Comparison of ENCODE assay signal across 16 mouse cellular contexts in the genomic region with DNA sequence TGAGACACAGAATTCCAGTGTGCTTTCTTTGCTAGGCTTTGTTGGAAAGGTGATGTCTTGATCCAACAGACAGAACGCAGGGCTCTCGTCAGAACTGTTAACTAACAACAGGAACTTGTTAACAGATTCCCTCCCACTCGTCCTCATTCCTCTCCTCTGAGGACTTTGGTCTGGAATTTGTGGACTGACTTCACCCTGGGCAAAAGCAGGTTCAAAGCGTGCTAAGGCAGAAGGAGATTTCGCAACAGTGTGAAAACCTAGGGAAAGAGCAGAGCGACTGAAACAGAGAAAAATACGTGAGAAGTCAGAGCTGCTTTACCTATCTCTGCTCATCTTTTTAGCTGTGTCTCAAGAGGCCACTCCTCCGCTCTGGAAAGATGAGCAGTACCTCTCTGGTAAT.
DNase-seq lines count a peak whose midpoint lies in the region; ATAC-seq and TF ChIP-seq lines count a peak whose summit lies in the region.
"Had no signal": no experiment of that assay in that cellular context is flagged by ENCODE, and none has a peak within 500 bp of the region (broad histone marks: within the 10 kb centered on the region; RNA-seq: fewer than 3 reads in every experiment).

No protein-coding gene starts in this region.

- peak; percentile 9 for DNase-seq in embryonic facial prominence, embryonic 14.5 days (ENCODE audit: low spot score)
- DNase-seq in embryonic facial prominence, embryonic 10.5 days (ENCODE audit: low spot score), result no peak
- peak; percentile 87 for DNase-seq in liver, adult 2 months (ENCODE audit: extremely low read depth, low read depth, low spot score)
- no peak for DNase-seq in liver, embryonic 11.5 days (ENCODE audit: low spot score)
- DNase-seq in gonadal fat pad, adult 2 months (ENCODE audit: low read depth), result peak; percentile 45
- DNase-seq in testis, postnatal 14 days (ENCODE audit: low spot score), result no peak
- DNase-seq: adrenal gland, postnatal 10 days; cerebellum, postnatal 14 days; right cerebral cortex, postnatal 25 days; thymus, postnatal 4 days had no signal

- H3K27me3 ChIP-seq in embryonic facial prominence, embryonic 14.5 days (replicated peaks; ENCODE audit: control insufficient read depth, insufficient read depth, low read length), result no peaks in the 10 kb centered on the region
- no peaks in the 10 kb centered on the region for H3K27me3 ChIP-seq in embryonic facial prominence, embryonic 10.5 days (replicated peaks; ENCODE audit: low read depth, poor library complexity, severe bottlenecking)
- H3K27me3 ChIP-seq in liver, adult 2 months (ENCODE audit: control insufficient read depth, insufficient read depth, low read length), result no peaks in the 10 kb centered on the region
- H3K27me3 ChIP-seq in liver, embryonic 11.5 days (replicated peaks; ENCODE audit: control insufficient read depth, insufficient read depth, low read length), result no peaks in the 10 kb centered on the region
- H3K27me3 ChIP-seq in liver, embryonic 15.5 days, result no peaks in the 10 kb centered on the region
- H3K27me3 ChIP-seq: forebrain, embryonic 12.5 days; limb, embryonic 13.5 days had no signal

- no peak for TF ChIP-seq POLR2A in liver, adult 2 months (IDR thresholded peaks at IDR 0.05; ENCODE audit: extremely low read depth, insufficient read depth, low read length)

- no peak for TF ChIP-seq CTCF in liver, adult 2 months (IDR thresholded peaks at IDR 0.05; ENCODE audit: low read depth, low read length)

- no peak overlapping the region for H3K4me2 ChIP-seq in embryonic facial prominence, embryonic 14.5 days (ENCODE audit: low read depth, low read length)
- H3K4me2 ChIP-seq in liver, embryonic 11.5 days, result no peak overlapping the region
- no peak overlapping the region for H3K4me2 ChIP-seq in liver, embryonic 15.5 days
- H3K4me2 ChIP-seq: forebrain, embryonic 12.5 days; limb, embryonic 13.5 days had no signal

- no peak overlapping the region for H3K4me3 ChIP-seq in embryonic facial prominence, embryonic 14.5 days (ENCODE audit: low read depth, low read length)
- no peak overlapping the region for H3K4me3 ChIP-seq in embryonic facial prominence, embryonic 10.5 days
- no peak overlapping the region for H3K4me3 ChIP-seq in liver, adult 2 months (ENCODE audit: insufficient read depth, low read depth, low read length)
- H3K4me3 ChIP-seq in liver, embryonic 11.5 days (ENCODE audit: low read depth, low read length), result no peak overlapping the region
- no peak overlapping the region for H3K4me3 ChIP-seq in liver, embryonic 15.5 days (replicated peaks)
- H3K4me3 ChIP-seq: forebrain, embryonic 12.5 days; limb, embryonic 13.5 days had no signal

- no peaks in the 10 kb centered on the region for H3K79me2 ChIP-seq in liver, adult 2 months (ENCODE audit: control insufficient read depth, insufficient read depth, low read length)

- H3K27ac ChIP-seq in embryonic facial prominence, embryonic 14.5 days (replicated peaks; ENCODE audit: low read depth, low read length), result no peak overlapping the region
- H3K27ac ChIP-seq in embryonic facial prominence, embryonic 10.5 days (replicated peaks), result no peak overlapping the region
- H3K27ac ChIP-seq in liver, adult 2 months (replicated peaks; ENCODE audit: insufficient read depth, low read depth, low read length), result no peak overlapping the region
- no peak overlapping the region for H3K27ac ChIP-seq in liver, embryonic 11.5 days (ENCODE audit: low read depth, low read length)
- no peak overlapping the region for H3K27ac ChIP-seq in liver, embryonic 15.5 days (replicated peaks)
- H3K27ac ChIP-seq: forebrain, embryonic 12.5 days; limb, embryonic 13.5 days; macrophage had no signal

- no peaks in the 10 kb centered on the region for H3K36me3 ChIP-seq in embryonic facial prominence, embryonic 14.5 days (ENCODE audit: control insufficient read depth, insufficient read depth, low read length)
- H3K36me3 ChIP-seq in embryonic facial prominence, embryonic 10.5 days (replicated peaks), result no peaks in the 10 kb centered on the region
- H3K36me3 ChIP-seq in liver, adult 2 months (ENCODE audit: control insufficient read depth, insufficient read depth, low read length), result no peaks in the 10 kb centered on the region
- no peaks in the 10 kb centered on the region for H3K36me3 ChIP-seq in liver, embryonic 11.5 days (ENCODE audit: control insufficient read depth, insufficient read depth, low read length)
- no peaks in the 10 kb centered on the region for H3K36me3 ChIP-seq in liver, embryonic 15.5 days (replicated peaks)
- H3K36me3 ChIP-seq: forebrain, embryonic 12.5 days; limb, embryonic 13.5 days had no signal

- no peak overlapping the region for H3K9ac ChIP-seq in embryonic facial prominence, embryonic 14.5 days (ENCODE audit: low read depth, low read length)
- no peak overlapping the region for H3K9ac ChIP-seq in liver, adult 2 months (ENCODE audit: low read depth, low read length)
- H3K9ac ChIP-seq in liver, embryonic 11.5 days (ENCODE audit: low read depth, low read length), result no peak overlapping the region
- no peak overlapping the region for H3K9ac ChIP-seq in liver, embryonic 15.5 days
- H3K9ac ChIP-seq: forebrain, embryonic 12.5 days; limb, embryonic 13.5 days had no signal

- no peaks in the 10 kb centered on the region for H3K9me3 ChIP-seq in embryonic facial prominence, embryonic 14.5 days (ENCODE audit: control insufficient read depth, low read length)
- no peaks in the 10 kb centered on the region for H3K9me3 ChIP-seq in embryonic facial prominence, embryonic 10.5 days
- H3K9me3 ChIP-seq in liver, embryonic 11.5 days (ENCODE audit: control insufficient read depth, low read length), result no peaks in the 10 kb centered on the region
- no peaks in the 10 kb centered on the region for H3K9me3 ChIP-seq in liver, embryonic 15.5 days (replicated peaks)
- H3K9me3 ChIP-seq: forebrain, embryonic 12.5 days; limb, embryonic 13.5 days had no signal

- WGBS in embryonic facial prominence, embryonic 14.5 days, result 46% methylated on average over 8 of the region's 8 CpGs
- WGBS in embryonic facial prominence, embryonic 10.5 days, result 66% methylated on average over 8 of the region's 8 CpGs
- WGBS in liver, adult 2 months, result 20% methylated on average over 8 of the region's 8 CpGs
- 41% methylated on average over 8 of the region's 8 CpGs for WGBS in liver, embryonic 11.5 days
- WGBS in liver, embryonic 15.5 days (ENCODE audit: insufficient replicate concordance), result 37% methylated on average over 8 of the region's 8 CpGs

- ATAC-seq in embryonic facial prominence, embryonic 14.5 days (ENCODE audit: low read depth), result no peak
- no peak for ATAC-seq in liver, embryonic 11.5 days (replicated peaks; ENCODE audit: low FRiP score)
- peak; percentile 54; the same call in 1 of the 2 replicates for ATAC-seq in liver, embryonic 15.5 days (ENCODE audit: insufficient read depth)
- no peak for ATAC-seq in megakaryocyte, adult 5-6 weeks (ENCODE audit: poor library complexity, severe bottlenecking)
- ATAC-seq: inflammation-experienced regulatory T-cells, adult 6 months had no signal

- H3K4me1 ChIP-seq in embryonic facial prominence, embryonic 14.5 days (ENCODE audit: control insufficient read depth, insufficient read depth, low read length), result no peaks in the 10 kb centered on the region
- no peaks in the 10 kb centered on the region for H3K4me1 ChIP-seq in embryonic facial prominence, embryonic 10.5 days
- H3K4me1 ChIP-seq in liver, adult 2 months (ENCODE audit: control insufficient read depth, insufficient read depth, low read length), result peaks cover 4% of the 10 kb centered on the region
- no peaks in the 10 kb centered on the region for H3K4me1 ChIP-seq in liver, embryonic 11.5 days (replicated peaks; ENCODE audit: control insufficient read depth, insufficient read depth, low read length)
- no peaks in the 10 kb centered on the region for H3K4me1 ChIP-seq in liver, embryonic 15.5 days (replicated peaks)
- H3K4me1 ChIP-seq: forebrain, embryonic 12.5 days; limb, embryonic 13.5 days had no signal

Comparison
In these comparisons a context has a peak if more than half of its experiments do, and no peak if none do; other contexts are left out.
1. DNase-seq: peak in embryonic facial prominence, embryonic 14.5 days (single experiment), liver, adult 2 months (single experiment) and gonadal fat pad, adult 2 months (single experiment); none in embryonic facial prominence, embryonic 10.5 days (single experiment), liver, embryonic 11.5 days (single experiment) and testis, postnatal 14 days (single experiment).